Mouse (Mus musculus) megakaryocyte, embryonic 14.5 days (primary cell): ENCODE data around the gene Camk2b. TPM values are rescaled to one million over a fixed set of nuclear protein-coding genes. Genes with fewer than 3 reads are reported as not detected.

Experiments
- H3K27me3 ChIP-seq: replicated peaks from 2 replicates; pipeline ENCODE3; 2012; ENCODE audit warnings: inconsistent platforms
- H3K36me3 ChIP-seq: replicated peaks from 2 replicates; pipeline ENCODE3; 2012; ENCODE audit warnings: low read length, inconsistent platforms, mixed read lengths
- H3K4me1 ChIP-seq: 2 replicates; pipeline ENCODE4 v1.6.1; 2012; ENCODE audit warnings: inconsistent platforms
- H3K4me3 ChIP-seq: replicated peaks from 2 replicates; pipeline ENCODE3; 2012; ENCODE audit warnings: moderate library complexity, mild to moderate bottlenecking, inconsistent platforms
- H3K9me3 ChIP-seq: 2 replicates; pipeline ENCODE4 v1.6.1; 2012; ENCODE audit warnings: inconsistent platforms
- FLI1 ChIP-seq: IDR thresholded peaks from 2 replicates; pipeline ENCODE4 v1.6.1; 2012; ENCODE audit warnings: low read length, inconsistent platforms, mixed read lengths
- GATA1 ChIP-seq: IDR thresholded peaks from 3 replicates; pipeline ENCODE4 v1.6.1; 2012; ENCODE audit warnings: mixed read lengths, low read length, inconsistent platforms, borderline replicate concordance
- polyA plus RNA-seq: library from polyadenylated mRNA; stranded (reverse); fragments of >175 nt; gene quantifications from 2 replicates; pipeline ENCODE4 v1.2.3, GENCODE M21; 2012; ENCODE audit warnings: low replicate concordance; ENCODE audit not compliant: insufficient read depth

Gene Camk2b
- polyA plus RNA-seq, 1 experiment, result 0.11 TPM

DNA sequence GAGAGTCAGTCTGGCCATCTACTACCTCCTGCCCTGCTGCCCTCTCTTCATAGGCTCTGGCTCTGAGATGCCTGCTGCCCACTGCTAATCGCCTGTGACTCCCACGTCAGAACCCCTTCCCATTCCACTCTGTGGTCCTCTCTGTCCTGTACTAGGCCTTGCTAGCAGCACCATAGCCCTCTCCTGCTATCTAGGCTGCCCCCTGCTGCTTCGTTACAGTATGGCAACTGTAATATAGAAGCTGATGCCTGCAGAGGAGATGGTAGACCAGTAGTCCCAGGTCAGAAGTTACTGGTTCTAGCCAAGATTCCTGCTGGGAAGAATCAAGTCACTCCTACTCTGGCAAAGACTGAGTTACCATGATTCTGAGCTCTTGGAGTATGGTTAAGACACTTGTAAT lies 33.0 kb downstream of the Camk2b start:
- Histone ChIP-seq H3K9me3 (no peaks in the 10 kb centered on the region), H3K36me3 (no peaks in the 10 kb centered on the region), H3K4me1 (no peaks in the 10 kb centered on the region), H3K4me3 (no peak overlapping the region), H3K27me3 (peaks cover 55% of the 10 kb centered on the region)
- TF ChIP-seq FLI1 (no peak), GATA1 (no peak)

DNA sequence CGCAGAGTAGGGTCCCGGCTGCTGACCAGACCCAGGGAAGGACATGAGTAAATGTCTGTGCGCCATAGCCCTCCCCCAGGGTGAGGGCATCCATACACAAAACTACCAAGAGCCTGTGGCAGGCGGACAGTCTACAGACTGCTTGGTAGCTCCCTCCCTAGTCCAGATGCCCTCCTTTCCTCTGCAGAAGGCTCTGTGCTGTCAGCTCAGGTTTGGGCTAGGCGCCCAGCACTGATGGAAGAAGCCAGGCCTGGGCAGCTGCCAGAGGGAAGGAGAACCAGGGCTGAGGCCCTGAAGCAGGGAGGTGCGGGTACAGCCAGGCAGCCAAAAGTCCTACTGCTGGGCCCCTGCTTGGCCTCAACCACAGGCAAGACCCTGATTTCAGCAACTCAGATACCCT lies 35.5 kb downstream of the Camk2b start:
- Histone ChIP-seq H3K36me3 (no peaks in the 10 kb centered on the region), H3K9me3 (no peaks in the 10 kb centered on the region), H3K27me3 (peaks cover 55% of the 10 kb centered on the region), H3K4me3 (no peak overlapping the region), H3K4me1 (no peaks in the 10 kb centered on the region)
- TF ChIP-seq GATA1, result no peak
- TF ChIP-seq FLI1, result no peak

DNA sequence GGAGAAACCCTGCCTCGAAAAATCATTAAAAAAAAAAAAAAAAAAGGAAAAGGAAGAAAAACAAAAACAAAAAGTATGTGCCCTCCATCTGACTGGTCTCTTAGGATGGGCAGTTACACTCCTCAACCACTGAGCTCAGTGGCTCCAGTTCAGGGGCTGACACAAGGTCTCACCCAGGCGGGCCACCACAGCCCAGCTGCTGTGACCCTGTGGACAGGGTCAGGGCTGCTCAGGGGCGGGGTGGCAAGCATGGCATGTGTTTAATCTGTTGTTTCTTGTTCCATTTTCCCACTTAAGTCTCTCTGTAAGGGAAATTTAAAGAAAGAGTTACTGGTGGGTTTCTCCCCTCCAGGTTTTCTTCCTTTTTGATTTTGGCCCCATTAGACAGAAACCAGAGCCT lies 36.4 kb downstream of the Camk2b start:
- no peak for TF ChIP-seq GATA1
- no peak for TF ChIP-seq FLI1
- Histone ChIP-seq H3K4me3 (no peak overlapping the region), H3K4me1 (no peaks in the 10 kb centered on the region), H3K36me3 (no peaks in the 10 kb centered on the region), H3K9me3 (no peaks in the 10 kb centered on the region), H3K27me3 (peaks cover 55% of the 10 kb centered on the region)

DNA sequence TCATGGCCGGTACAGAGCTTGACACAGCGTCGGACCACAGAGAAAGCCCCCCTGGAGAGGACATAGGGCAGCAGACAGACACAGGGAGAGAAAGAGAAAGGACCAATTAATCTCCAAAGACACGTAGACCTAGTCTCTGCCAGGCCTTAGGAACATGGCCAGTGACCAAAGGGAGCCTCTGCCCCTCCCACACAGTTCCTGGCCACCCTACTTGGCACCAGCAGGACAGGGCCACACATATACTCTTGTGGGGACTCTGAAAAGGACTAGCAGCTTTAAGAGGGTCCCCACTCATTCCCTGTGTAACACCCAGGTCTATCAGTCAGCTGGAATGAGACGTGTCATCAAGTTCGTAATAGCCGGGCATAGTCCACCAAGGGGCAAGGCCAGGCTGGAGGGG lies 37.3 kb downstream of the Camk2b start:
- H3K9me3 ChIP-seq, result no peaks in the 10 kb centered on the region
- peaks cover 58% of the 10 kb centered on the region for H3K27me3 ChIP-seq
- H3K4me3 ChIP-seq, result no peak overlapping the region
- no peaks in the 10 kb centered on the region for H3K36me3 ChIP-seq
- no peaks in the 10 kb centered on the region for H3K4me1 ChIP-seq
- TF ChIP-seq FLI1 (no peak), GATA1 (no peak)

DNA sequence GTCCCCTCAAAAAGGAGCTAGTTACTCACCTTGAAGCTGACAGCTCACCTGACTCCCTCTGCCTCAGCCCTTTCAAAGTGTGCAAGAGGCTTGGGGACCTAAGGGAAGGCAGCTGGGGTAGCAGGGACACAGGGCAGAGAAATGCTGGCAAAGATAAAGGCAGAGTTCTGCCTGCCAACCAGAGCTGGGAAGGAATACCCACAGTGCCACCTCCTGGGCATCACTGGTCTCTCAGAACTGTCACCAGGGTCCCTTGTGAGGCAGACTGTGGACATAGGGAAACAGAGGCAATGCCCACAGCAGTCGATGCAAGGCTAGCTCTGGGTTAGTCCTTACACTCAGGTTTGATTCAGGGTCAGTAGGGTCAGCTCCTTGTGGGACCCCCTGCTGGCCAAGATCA lies 39.8 kb downstream of the Camk2b start:
- no peaks in the 10 kb centered on the region; the same call in 1 of the 2 replicates for H3K4me1 ChIP-seq
- H3K27me3 ChIP-seq, result peaks cover 69% of the 10 kb centered on the region
- H3K36me3 ChIP-seq, result no peaks in the 10 kb centered on the region
- H3K4me3 ChIP-seq, result no peak overlapping the region
- no peak for TF ChIP-seq FLI1
- no peak for TF ChIP-seq GATA1
- no peaks in the 10 kb centered on the region for H3K9me3 ChIP-seq

DNA sequence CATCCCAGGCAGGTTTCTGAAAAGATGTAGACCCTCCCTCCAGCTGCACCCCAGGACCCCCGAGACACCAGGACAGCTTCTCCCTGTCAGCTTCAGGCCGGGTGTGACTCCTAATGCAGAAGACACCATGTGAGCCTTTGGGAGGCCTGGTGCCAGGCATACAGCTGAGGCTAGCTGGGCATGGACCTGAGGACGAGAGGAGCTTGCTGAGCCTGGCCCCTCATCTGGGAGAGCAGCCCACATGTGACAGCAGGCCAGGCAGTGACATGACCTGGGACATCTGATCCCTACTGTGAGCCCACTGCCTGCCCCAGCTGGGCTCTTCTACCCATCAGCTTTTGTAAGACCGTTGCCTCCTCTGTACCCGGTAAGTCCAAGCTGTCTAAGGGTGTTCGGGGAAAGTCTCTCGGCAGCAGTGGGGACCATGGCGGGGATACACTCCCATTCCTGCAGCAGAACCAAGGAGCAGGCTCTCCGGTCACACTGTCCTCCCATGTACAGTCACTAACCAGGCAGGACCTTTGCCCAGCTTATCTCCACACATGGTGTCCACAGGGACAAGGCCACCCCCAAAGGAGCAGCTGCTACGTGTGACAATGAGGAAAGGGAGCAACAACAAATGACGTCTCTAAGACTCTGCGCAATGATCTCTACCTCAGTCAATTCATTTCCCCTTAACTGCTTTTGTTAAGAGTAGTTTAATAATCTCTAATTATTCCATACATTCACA lies 41.1 kb downstream of the Camk2b start:
- Histone ChIP-seq H3K27me3 (peaks cover 70% of the 10 kb centered on the region), H3K4me3 (no peak overlapping the region), H3K9me3 (no peaks in the 10 kb centered on the region)

DNA sequence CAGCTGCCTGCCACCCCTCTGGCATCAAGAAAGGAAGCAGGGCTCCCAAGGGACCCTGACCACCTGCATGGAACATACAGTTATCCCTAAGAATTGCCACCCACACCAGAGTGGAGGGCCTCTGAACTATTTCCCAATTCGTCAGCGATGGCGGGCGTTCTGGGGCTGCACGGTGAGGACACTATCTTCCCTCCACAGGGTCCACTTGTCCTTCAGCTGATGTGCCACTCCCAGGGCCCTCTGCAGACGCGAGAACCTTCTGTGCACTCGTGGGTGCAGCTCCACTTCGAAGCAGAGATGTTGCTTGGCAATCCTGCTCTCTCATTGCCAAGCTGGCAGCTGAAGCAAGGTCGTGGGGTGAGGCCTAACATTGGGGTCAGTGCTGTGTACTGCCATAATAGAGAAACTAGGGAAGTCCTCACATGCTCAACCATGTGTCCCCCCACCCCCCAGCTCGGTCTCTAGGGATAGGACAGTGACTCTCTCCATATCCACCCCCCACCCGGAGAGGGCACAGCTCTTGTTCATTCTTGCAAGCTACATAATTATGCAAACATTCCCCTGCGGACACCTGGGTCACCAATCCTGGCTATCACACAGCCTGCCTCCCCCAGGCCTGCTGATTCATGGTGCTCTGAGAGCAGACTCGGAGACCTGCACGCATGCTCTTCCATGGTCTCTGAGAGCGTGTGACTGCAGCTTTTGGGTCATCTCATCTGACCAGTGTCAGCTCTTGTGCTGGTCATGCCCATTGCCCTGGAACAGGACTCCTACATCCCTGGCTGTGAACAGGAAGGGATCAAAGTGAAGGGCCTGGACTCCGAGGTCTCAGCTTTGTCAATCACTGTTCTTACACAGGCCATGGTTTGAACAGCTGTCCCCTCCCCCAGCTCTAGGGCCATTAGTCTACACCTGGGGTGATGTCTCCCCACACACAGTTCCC lies 45.0 kb downstream of the Camk2b start:
- H3K27me3 ChIP-seq, result peaks cover 70% of the 10 kb centered on the region
- H3K9me3 ChIP-seq, result no peaks in the 10 kb centered on the region
- H3K4me1 ChIP-seq, result peaks cover 3% of the 10 kb centered on the region; the same call in 1 of the 2 replicates
- TF ChIP-seq FLI1 (no peak), GATA1 (no peak)
- H3K36me3 ChIP-seq, result no peaks in the 10 kb centered on the region
- H3K4me3 ChIP-seq, result no peak overlapping the region

More for the DNA sequence above, 41.1 kb downstream of the Camk2b start:
- no peaks in the 10 kb centered on the region for H3K36me3 ChIP-seq
- TF ChIP-seq GATA1, result no peak
- no peaks in the 10 kb centered on the region; the same call in 1 of the 2 replicates for H3K4me1 ChIP-seq

DNA sequence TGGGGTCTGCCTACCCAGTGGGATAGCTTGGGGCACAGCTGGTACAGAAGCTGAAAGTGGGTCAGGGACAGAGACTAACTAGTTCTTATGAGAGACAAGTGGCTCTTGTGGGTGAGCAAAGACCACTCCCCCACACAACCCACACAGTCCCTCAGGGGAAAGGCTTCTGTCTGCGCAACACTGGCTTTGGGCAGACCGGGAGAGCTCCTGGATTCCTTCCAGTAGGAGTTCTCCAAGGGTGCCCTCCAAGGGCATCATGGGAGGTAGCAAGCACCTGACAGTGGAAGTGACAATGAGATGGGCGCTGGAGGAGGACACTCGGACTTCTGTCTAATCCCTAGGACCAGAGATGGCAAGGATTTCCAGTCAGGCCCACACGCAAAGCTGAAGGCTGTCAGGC lies 45.8 kb downstream of the Camk2b start:
- no peak for TF ChIP-seq GATA1
- TF ChIP-seq FLI1, result no peak
- H3K4me1 ChIP-seq, result peaks cover 3% of the 10 kb centered on the region; the same call in 1 of the 2 replicates
- no peaks in the 10 kb centered on the region for H3K9me3 ChIP-seq
- no peak overlapping the region for H3K4me3 ChIP-seq
- H3K27me3 ChIP-seq, result peaks cover 67% of the 10 kb centered on the region
- no peaks in the 10 kb centered on the region for H3K36me3 ChIP-seq

DNA sequence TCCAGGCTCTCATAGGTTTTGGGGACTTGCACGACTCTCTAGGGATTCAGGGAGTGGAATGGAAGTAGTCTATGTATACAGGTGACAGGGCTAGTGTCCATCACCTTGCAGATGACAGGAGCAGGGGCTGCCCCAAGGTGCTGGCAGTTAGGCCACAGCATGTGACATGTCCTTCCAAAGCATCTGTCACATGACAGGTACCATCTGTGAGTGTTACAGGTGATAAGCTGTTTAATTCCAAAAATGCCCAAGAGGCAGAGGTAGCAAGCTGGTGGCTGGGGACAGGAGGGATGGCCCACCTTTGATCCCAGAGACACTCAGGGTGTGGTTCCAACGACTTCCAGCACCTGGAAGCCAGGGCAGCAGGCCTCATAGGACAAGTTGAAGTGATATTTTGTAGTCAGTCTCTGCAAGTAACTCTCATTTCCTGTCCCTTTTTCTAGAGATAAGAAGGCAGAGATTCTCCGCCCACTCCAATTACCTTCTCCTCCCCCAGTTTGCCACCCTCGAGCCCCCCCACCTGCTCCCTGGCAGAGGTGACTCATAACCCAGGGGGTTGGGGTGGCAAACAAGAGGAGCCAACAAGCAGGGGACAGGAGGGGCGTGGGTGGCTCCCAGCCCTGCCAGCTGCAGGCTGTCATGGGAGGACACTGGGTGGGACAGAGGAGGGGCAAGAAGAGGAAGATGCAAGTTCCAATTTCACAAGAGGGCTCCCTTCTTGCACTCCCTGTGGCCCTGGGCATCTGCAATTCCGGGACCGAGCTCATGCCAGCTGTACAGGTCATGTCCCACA lies 47.7 kb downstream of the Camk2b start:
- Histone ChIP-seq H3K27me3 (peaks cover 62% of the 10 kb centered on the region), H3K36me3 (no peaks in the 10 kb centered on the region), H3K4me1 (peaks cover 3% of the 10 kb centered on the region; the same call in 1 of the 2 replicates), H3K9me3 (no peaks in the 10 kb centered on the region), H3K4me3 (no peak overlapping the region)
- TF ChIP-seq GATA1 (no peak), FLI1 (no peak)
